Mouse (Mus musculus) ES-Bruce4 (cell line): ENCODE data around the gene Zdhhc1. TPM values are rescaled to one million over a fixed set of nuclear protein-coding genes. Genes with fewer than 3 reads are reported as not detected.

ENCODE experiments used
- H3K27ac ChIP-seq: 2 replicates; pipeline ENCODE4 v1.5.1; 2012; ENCODE audit warnings: low read length, inconsistent platforms; ENCODE audit not compliant: insufficient read depth
- H3K27me3 ChIP-seq: 2 replicates; pipeline ENCODE4 v1.6.1; 2012; ENCODE audit warnings: mild to moderate bottlenecking, low read length, inconsistent platforms; ENCODE audit not compliant: control insufficient read depth, poor library complexity, insufficient read depth, severe bottlenecking
- H3K36me3 ChIP-seq: 2 replicates; pipeline ENCODE4 v1.6.1; 2012; ENCODE audit warnings: inconsistent platforms, mild to moderate bottlenecking, low read length, moderate library complexity; ENCODE audit not compliant: control insufficient read depth, poor library complexity, insufficient read depth, severe bottlenecking
- H3K4me1 ChIP-seq: one replicate; pipeline ENCODE4 v1.8.1; 2011; ENCODE audit warnings: low read length; ENCODE audit not compliant: control insufficient read depth, insufficient read depth
- H3K4me3 ChIP-seq: 2 replicates; pipeline ENCODE4 v1.5.1; 2011; ENCODE audit warnings: low read depth, mild to moderate bottlenecking, low read length
- H3K9ac ChIP-seq: 2 replicates; pipeline ENCODE4 v1.6.1; 2012; ENCODE audit warnings: low read depth, mild to moderate bottlenecking, inconsistent platforms; ENCODE audit not compliant: poor library complexity, severe bottlenecking
- H3K9me3 ChIP-seq: replicated peaks from 2 replicates; pipeline ENCODE4 v1.6.1; 2012; ENCODE audit warnings: mild to moderate bottlenecking, low read length, inconsistent platforms; ENCODE audit not compliant: control insufficient read depth, poor library complexity, insufficient read depth, severe bottlenecking
- CTCF ChIP-seq: IDR thresholded peaks from one replicate; pipeline ENCODE4 v1.8.1; 2011; ENCODE audit warnings: low read depth, low read length
- EP300 ChIP-seq: IDR thresholded peaks from 2 replicates; pipeline ENCODE4 v1.6.1; 2011; ENCODE audit warnings: low read depth, low read length; ENCODE audit not compliant: insufficient read depth
- POLR2A ChIP-seq: IDR thresholded peaks from one replicate; pipeline ENCODE4 v1.8.1; 2011; ENCODE audit warnings: low read length; ENCODE audit not compliant: insufficient read depth
- polyA plus RNA-seq: library from polyadenylated mRNA; stranded (reverse); fragments of >200 nt; gene quantifications from 2 replicates; pipeline ENCODE4 v1.2.4, GENCODE M21; 2011; ENCODE audit warnings: low read depth; ENCODE audit not compliant: missing spikeins, insufficient read depth, insufficient read length

The Zdhhc1 gene
- polyA plus RNA-seq, 1 experiment, result 9.2 TPM

- Histone ChIP-seq H3K4me3 (no peak overlapping the region), H3K27ac (no peak overlapping the region), H3K9ac (no peak overlapping the region), H3K9me3 (no peaks in the 10 kb centered on the region), H3K27me3 (no peaks in the 10 kb centered on the region), H3K4me1 (peaks cover 3% of the 10 kb centered on the region), H3K36me3 (no peaks in the 10 kb centered on the region)
- peak; percentile 53; the same call in 1 of the 2 replicates for TF ChIP-seq EP300
- peak; percentile 97 for TF ChIP-seq CTCF
- TF ChIP-seq POLR2A, result no peak
Measured at GRCm38 (mm10) chr8:105476628-105477413, 19.9 kb downstream of the Zdhhc1 start.

GRCm38 (mm10) chr8:105476161-105476560 lies 20.5 kb downstream of the Zdhhc1 start:
- H3K4me3 ChIP-seq, result no peak overlapping the region
- H3K27ac ChIP-seq, result no peak overlapping the region
- TF ChIP-seq CTCF (no peak), EP300 (no peak), POLR2A (no peak)
- H3K4me1 ChIP-seq, result peaks cover 3% of the 10 kb centered on the region
- no peak overlapping the region for H3K9ac ChIP-seq
- H3K9me3 ChIP-seq, result no peaks in the 10 kb centered on the region
- no peaks in the 10 kb centered on the region for H3K27me3 ChIP-seq
- no peaks in the 10 kb centered on the region for H3K36me3 ChIP-seq

- Histone ChIP-seq H3K9me3 (no peaks in the 10 kb centered on the region), H3K27me3 (no peaks in the 10 kb centered on the region), H3K36me3 (no peaks in the 10 kb centered on the region), H3K4me3 (no peak overlapping the region), H3K9ac (no peak overlapping the region), H3K27ac (no peak overlapping the region), H3K4me1 (peaks cover 3% of the 10 kb centered on the region)
- TF ChIP-seq POLR2A (no peak), EP300 (no peak), CTCF (no peak)
Measured at GRCm38 (mm10) chr8:105475742-105476141, 21.0 kb downstream of the Zdhhc1 start.

GRCm38 (mm10) chr8:105475254-105475653 lies 21.4 kb downstream of the Zdhhc1 start:
- Histone ChIP-seq H3K27ac (no peak overlapping the region), H3K27me3 (no peaks in the 10 kb centered on the region), H3K9ac (no peak overlapping the region), H3K4me1 (peaks cover 5% of the 10 kb centered on the region), H3K4me3 (no peak overlapping the region), H3K9me3 (no peaks in the 10 kb centered on the region), H3K36me3 (no peaks in the 10 kb centered on the region)
- TF ChIP-seq CTCF (no peak), POLR2A (no peak), EP300 (no peak)

GRCm38 (mm10) chr8:105474680-105475079 lies 22.0 kb downstream of the Zdhhc1 start:
- Histone ChIP-seq H3K9ac (no peak overlapping the region), H3K36me3 (no peaks in the 10 kb centered on the region), H3K27me3 (no peaks in the 10 kb centered on the region), H3K4me3 (no peak overlapping the region), H3K9me3 (no peaks in the 10 kb centered on the region), H3K4me1 (peaks cover 7% of the 10 kb centered on the region), H3K27ac (no peak overlapping the region)
- TF ChIP-seq EP300, result no peak
- no peak for TF ChIP-seq POLR2A
- TF ChIP-seq CTCF, result no peak

GRCm38 (mm10) chr8:105473816-105474606 lies 22.7 kb downstream of the Zdhhc1 start:
- no peak overlapping the region for H3K27ac ChIP-seq
- H3K4me1 ChIP-seq, result peaks cover 8% of the 10 kb centered on the region
- no peak overlapping the region for H3K4me3 ChIP-seq

More at GRCm38 (mm10) chr8:105473816-105474606, 22.7 kb downstream of the Zdhhc1 start:
- Histone ChIP-seq H3K36me3 (no peaks in the 10 kb centered on the region), H3K27me3 (no peaks in the 10 kb centered on the region), H3K9ac (no peak overlapping the region), H3K9me3 (no peaks in the 10 kb centered on the region)
- TF ChIP-seq EP300 (no peak), POLR2A (no peak), CTCF (no peak)
